Mouse (Mus musculus) liver, adult 2 months (tissue): ENCODE results near the gene Ipcef1.

Experiments used
- CTCF ChIP-seq: fragments of 200-500 bp; IDR thresholded peaks from 2 replicates; pipeline ENCODE4 v1.5.1; 2011; ENCODE audit warnings: low read depth, low read length, control low read depth
- POLR2A ChIP-seq: fragments of 200-500 bp; IDR thresholded peaks from 2 replicates; pipeline ENCODE4 v1.6.1; 2011; ENCODE audit warnings: low read length, control low read depth; ENCODE audit not compliant: insufficient read depth; ENCODE audit errors: extremely low read depth

DNA sequence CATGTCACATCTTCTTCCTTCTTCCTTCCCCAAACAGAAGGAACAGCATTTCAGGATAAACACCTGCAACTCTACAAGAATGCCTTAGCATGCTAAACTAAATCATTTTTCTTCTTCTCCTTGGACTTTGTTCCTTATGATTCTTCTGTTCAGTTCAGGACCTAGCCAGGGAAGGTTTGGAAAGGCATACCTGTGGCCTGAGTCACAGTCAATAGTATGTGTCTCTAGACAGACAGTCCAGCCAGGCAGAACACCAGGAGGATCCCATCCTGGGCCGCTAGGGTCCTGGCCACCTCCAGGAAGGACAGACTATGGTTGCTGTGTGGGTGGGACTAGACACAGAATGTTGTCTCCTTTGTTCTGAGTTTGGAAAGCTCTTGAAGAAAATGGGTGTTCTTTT, 27.2 kb downstream of the Ipcef1 start:
- TF ChIP-seq CTCF (no peak), POLR2A (no peak)
